Mouse (Mus musculus) adrenal gland, postnatal 4 days (tissue): ENCODE measurements around the gene Tshz2. TPM values are rescaled to one million over a fixed set of nuclear protein-coding genes. Genes with fewer than 3 reads are reported as not detected.
"Not testable (repeated sequence)": the region's sequence is repeated elsewhere in the genome, so short reads cannot be mapped to it uniquely, and the experiment has no call there.

ENCODE experiments used
- DNase-seq, 2 experiments: peaks; one replicate each; pipeline ENCODE4 v3.0.0; 2021 to 2022; ENCODE audit warnings: low spot score in 2 of 2, mixed read lengths in 2 of 2
- long read RNA-seq, 2 experiments: library from polyadenylated mRNA; stranded (forward); transcript quantifications; one replicate each; pipeline ENCODE4 v2.0.0; 2021
- total RNA-seq, 2 experiments: library from RNA; stranded (reverse); gene quantifications; 2 replicates each; pipeline ENCODE4 v1.2.3; 2021

The Tshz2 gene
- total RNA-seq = 10 to 100 TPM; 68.4 to 69.6 TPM
- long read RNA-seq, experiment 1, partial matches to known transcripts = 0 of 4 reads
- long read RNA-seq, experiment 1, other reads (novel, unspliced or antisense) = 4 of 4 reads
- long read RNA-seq, experiment 2, partial matches to known transcripts = 1 of 42 reads
- long read RNA-seq, experiment 2, other reads (novel, unspliced or antisense) = 40 of 42 reads

- peak; percentile 14 to 59 for DNase-seq
These were observed at the start of gene Tshz2 for GRCm38 (mm10) chr2:169632338-169633151. TSS of gene Tshz2 (plus strand) at chr2:169633013.

DNA sequence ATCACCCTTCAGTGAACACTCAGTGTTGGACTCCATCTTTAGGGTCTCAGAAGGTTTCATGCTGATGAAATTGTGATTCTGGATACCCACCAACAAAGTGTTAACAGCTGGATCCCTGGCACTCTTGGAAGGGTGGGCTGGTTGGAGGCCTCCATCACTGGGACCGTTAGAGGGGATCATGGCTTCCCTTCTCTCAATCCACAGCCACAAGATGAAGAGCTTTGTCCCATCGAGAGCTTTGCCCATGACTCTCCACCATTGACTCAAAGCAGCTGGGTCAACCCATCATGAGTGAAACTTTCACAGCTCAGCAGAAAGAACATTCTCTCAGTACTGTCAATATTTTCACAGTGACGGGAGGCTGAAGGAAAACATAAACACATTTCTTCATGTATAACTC lies 49.3 kb upstream of the Tshz2 start:
- no peak for DNase-seq

GRCm38 (mm10) chr2:169584745-169585456 lies 47.9 kb upstream of the Tshz2 start:
- no peak for DNase-seq

- DNase-seq = no peak
These were observed 47.1 kb upstream of the Tshz2 start for GRCm38 (mm10) chr2:169585631-169586285.

GRCm38 (mm10) chr2:169586688-169587087 lies 46.1 kb upstream of the Tshz2 start:
- DNase-seq = no peak

GRCm38 (mm10) chr2:169587645-169588044 lies 45.2 kb upstream of the Tshz2 start, which contains the start of gene Gm11011:
TSS of gene Gm11011 (minus strand) at chr2:169587745.
- DNase-seq = not testable (repeated sequence)

- no peak for DNase-seq
These were observed 43.1 kb upstream of the Tshz2 start for GRCm38 (mm10) chr2:169589697-169590096.

DNA sequence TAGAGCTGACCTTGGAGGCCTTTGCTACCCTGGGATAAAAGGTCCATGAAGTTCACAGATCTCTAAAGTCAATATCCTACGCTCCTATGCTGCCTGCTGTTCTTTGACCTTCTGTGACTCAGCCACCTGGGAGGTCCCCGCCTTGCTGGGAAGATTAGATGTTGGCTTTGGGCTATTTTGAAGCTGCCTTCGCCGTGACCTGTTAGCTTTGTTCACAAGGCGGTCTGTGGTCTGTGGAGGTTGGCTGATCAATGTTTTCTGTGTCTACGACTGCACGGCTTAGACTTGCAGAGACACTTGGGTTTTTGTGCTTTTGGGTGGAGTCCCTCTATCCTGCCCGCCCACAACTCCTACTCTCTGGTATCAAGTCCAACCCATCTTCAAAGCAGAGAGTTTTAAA lies 42.4 kb upstream of the Tshz2 start:
- DNase-seq = no peak

- DNase-seq = no peak
These were observed 39.1 kb upstream of the Tshz2 start for GRCm38 (mm10) chr2:169593742-169594141.

GRCm38 (mm10) chr2:169597357-169597756 lies 35.5 kb upstream of the Tshz2 start:
- no peak for DNase-seq

DNA sequence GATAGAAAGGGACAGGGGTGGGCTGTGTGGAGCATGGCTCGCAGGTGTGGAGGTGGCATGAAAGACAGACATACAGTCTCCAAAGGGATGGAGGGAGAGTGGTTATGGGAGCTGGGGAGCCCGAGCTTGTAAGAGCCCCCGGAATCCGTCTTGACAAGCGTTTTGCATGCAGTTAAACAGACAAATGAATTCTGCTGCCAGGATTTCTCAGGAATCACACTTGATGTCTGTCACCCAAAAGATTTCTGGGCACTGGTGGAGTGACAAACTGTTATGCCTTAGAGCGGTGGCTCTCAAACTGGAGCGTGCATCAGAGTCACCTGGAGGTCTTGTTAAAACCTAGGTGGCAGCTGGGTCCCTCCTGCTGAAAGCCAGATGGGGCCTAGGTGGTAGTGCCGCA lies 34.8 kb upstream of the Tshz2 start:
- no peak for DNase-seq

DNA sequence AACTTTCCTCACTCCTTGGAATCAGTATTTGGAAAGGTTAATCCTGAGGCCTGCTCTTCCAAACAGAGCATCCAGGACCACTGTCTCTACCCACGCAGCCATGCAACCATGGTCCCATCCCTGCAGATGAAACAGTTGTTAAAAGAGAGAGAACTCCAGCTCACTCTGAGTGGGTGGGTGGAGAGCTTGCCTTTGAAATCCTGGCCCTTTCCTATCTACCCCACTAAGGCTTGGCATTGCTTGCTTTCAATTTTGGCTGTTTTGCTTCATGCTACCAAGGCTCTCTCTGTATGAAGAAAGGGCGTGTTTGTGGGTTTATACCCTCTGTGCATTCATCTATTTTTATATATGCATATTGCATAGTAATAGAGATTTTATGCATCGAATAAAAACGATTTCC lies 33.2 kb upstream of the Tshz2 start:
- no peak for DNase-seq

DNA sequence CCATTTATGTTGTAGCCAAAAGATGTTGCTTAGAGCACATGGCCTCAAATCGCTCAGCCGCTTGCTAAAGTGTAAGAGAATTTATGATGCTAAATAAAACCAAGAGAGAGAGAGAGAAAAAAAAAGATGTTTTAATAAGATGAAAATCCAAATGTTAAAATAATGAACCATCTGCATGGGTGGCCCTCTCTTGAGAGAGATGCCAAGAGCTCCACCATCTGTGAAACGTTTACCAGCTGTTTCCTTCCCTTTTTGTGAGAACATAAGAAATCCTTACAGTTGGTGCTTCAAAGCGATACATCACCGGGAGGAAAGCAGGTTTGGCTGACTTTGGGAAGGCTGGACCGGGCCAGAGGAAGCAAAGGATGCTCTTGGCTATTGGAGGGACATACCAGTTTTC lies 32.6 kb upstream of the Tshz2 start:
- no peak for DNase-seq

DNA sequence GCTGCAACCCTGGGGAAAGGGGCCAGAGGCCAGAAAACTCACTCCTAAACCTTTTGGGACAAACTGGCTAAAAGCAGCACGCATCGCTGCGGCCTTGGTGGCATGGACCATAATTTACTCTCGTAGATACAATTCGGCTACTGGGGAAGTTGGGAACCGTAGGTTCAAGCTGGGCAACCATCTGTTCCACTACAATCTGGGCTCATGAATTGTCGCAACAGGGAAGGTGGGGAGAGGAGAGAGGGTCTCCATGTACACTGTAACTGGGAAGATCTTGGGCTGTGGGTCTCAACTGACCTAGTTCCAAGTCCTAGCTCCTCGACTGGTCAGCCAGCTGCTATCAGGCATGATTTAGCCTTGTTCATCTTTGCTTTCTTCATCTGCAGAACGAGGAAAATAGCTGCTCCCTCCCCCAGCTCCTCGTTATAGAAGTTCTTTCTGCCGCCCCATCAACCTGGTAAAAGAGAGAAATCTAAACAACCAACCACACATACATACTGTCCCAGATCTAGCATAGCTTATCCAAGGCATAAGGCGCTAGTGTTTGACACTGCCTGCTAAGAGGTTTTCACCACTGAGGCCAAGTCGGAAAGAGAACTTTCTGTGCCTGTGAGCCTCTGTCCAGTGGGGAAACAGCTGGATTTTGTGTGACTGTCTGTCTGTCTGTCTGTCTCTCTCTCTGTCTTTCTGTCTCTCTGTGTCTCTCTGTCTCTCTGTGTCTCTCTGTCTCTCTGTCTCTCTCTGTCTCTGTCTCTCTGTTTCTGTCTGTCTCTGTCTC lies 25.7 kb upstream of the Tshz2 start:
- DNase-seq = no peak

DNA sequence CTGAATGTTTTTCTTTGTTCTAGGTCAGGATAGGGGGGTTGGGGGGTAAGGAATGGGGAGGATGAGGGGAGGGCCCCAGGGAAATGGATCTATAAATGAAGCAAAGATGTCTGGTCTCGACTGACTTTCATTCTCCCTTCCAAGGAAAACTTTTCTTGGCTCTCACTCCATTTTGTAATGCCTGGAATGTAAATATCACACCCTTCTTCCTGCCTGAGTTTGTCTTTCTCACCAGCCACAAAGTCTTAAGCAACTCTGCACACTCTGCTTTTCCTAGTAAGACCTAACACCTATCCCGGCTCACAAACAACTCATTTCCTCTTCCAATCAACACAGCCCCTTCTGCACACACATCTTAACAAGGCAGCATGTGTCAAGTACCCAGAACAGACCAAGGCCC lies 25.0 kb upstream of the Tshz2 start:
- DNase-seq = no peak

- no peak for DNase-seq
These were observed 22.9 kb upstream of the Tshz2 start for GRCm38 (mm10) chr2:169609956-169610355.

GRCm38 (mm10) chr2:169610882-169611281 lies 21.9 kb upstream of the Tshz2 start:
- DNase-seq = no peak

DNA sequence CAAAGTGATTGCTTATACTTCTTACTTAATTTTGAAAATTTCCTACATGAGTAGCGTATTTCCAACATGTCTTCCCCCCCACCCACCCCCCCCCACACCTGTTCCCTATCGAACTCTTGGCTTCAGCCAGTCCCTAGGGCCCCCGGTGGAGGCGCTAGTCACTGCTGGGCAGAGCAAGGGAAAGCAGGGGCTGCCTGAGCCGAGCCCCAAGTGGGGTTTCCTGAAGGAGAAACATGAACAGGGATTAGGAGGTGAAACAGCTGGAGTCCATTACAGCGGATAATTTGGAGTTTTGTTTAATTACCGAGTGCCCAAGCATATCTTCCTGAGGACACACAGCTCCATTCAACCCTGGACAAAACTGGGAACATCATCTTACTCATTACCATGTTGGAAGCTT lies 21.3 kb upstream of the Tshz2 start:
- no peak for DNase-seq

DNA sequence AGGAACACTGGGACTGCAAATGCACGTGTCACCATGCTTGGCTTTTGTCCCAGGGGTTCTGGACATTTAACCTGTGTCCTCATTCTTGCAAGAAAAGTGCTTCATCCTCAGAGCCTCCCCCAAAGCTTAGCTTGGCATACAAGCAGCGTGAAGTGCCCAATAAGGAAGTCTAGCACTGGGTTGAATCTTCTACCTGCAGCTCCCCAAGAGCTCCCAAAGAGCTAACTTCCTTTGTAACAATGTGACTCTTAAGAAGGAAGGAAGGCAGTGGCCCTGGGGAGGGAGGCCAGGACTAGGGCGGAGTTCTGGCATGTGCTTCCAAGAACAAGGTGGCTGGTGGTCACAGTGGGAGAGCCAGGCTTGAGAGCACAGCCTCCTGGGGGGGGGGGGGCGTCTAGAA lies 18.1 kb upstream of the Tshz2 start:
- DNase-seq = no peak

- DNase-seq = no peak
These were observed 16.8 kb upstream of the Tshz2 start for GRCm38 (mm10) chr2:169615998-169616397.

GRCm38 (mm10) chr2:169621201-169621710 lies 11.6 kb upstream of the Tshz2 start:
- DNase-seq = no peak
